Mouse (Mus musculus) kidney, embryonic 15.5 days (tissue): Measurements from ENCODE around the gene Nupl2. TPM values are rescaled to one million over a fixed set of nuclear protein-coding genes. Genes with fewer than 3 reads are reported as not detected.
A peak's percentile ranks its signal among the peaks of the same experiment; 100 is the strongest.

Experiments used
- ATAC-seq: fragments of 200-750 bp; cut with Nextera tagmentation; replicated peaks from 2 replicates; pipeline ENCODE4 v1.8.0; 2017; ENCODE audit warnings: moderate TSS enrichment; ENCODE audit not compliant: low FRiP score
- H3K27ac ChIP-seq: fragments of 300-500 bp; sonication (generic); 2 replicates; pipeline ENCODE4 v1.5.1; 2015; ENCODE audit warnings: mild to moderate bottlenecking, inconsistent platforms
- H3K27me3 ChIP-seq: fragments of 300-500 bp; sonication (generic); 2 replicates; pipeline ENCODE4 v1.6.1; 2015; ENCODE audit warnings: inconsistent platforms
- H3K36me3 ChIP-seq: fragments of 300-500 bp; sonication (generic); 2 replicates; pipeline ENCODE4 v1.6.1; 2015; ENCODE audit warnings: inconsistent platforms
- H3K4me1 ChIP-seq: fragments of 300-500 bp; sonication (generic); 2 replicates; pipeline ENCODE4 v1.6.1; 2015; ENCODE audit warnings: inconsistent platforms
- H3K4me2 ChIP-seq: fragments of 300-500 bp; sonication (generic); 2 replicates; pipeline ENCODE4 v1.6.1; 2015; ENCODE audit warnings: moderate library complexity, mild to moderate bottlenecking, inconsistent platforms
- H3K4me3 ChIP-seq: fragments of 300-500 bp; sonication (generic); replicated peaks from 2 replicates; pipeline ENCODE4 v1.5.1; 2015; ENCODE audit warnings: mild to moderate bottlenecking, inconsistent platforms
- H3K9ac ChIP-seq: fragments of 300-500 bp; sonication (generic); 2 replicates; pipeline ENCODE4 v1.6.1; 2015; ENCODE audit warnings: mild to moderate bottlenecking, inconsistent platforms
- H3K9me3 ChIP-seq: fragments of 300-500 bp; sonication (generic); replicated peaks from 2 replicates; pipeline ENCODE4 v1.6.1; 2016; ENCODE audit warnings: inconsistent platforms
- WGBS: fragments of 180-500 bp; shearing (Covaris S2); methylation state at CpG from one replicate; pipeline ENCODE4 v1.1.7; 2015; ENCODE audit warnings: mixed read lengths; 5-methylcytosine and 5-hydroxymethylcytosine counted together
- polyA plus RNA-seq: library from polyadenylated mRNA; unstranded; fragments of >200 nt; fragmentation: Nextera tagmentation; extraction: Ambion mirVana; gene quantifications from 2 replicates; pipeline ENCODE4 v1.2.1, GENCODE M21; 2015

Gene Nupl2
- 15.4 and 16.6 TPM in 2 replicates for polyA plus RNA-seq

- WGBS = 0% methylated on average over 52 of the region's 52 CpGs
- Histone ChIP-seq H3K4me3 (peak within 1 kb of the TSS; percentile 98), H3K4me2 (peak within 1 kb of the TSS; percentile 72), H3K9me3 (no peaks in the 10 kb centered on the region), H3K27me3 (no peaks in the 10 kb centered on the region), H3K36me3 (peaks cover 20% of the 10 kb centered on the region), H3K9ac (peak within 1 kb of the TSS; percentile 92), H3K4me1 (peaks cover 10% of the 10 kb centered on the region), H3K27ac (peak within 1 kb of the TSS; percentile 75)
- peak; percentile 99 for ATAC-seq
Measured at GRCm38 (mm10) chr5:24164789-24165445, at the start of gene Nupl2. Nupl2 (plus strand) TSS chr5:24164963.

DNA sequence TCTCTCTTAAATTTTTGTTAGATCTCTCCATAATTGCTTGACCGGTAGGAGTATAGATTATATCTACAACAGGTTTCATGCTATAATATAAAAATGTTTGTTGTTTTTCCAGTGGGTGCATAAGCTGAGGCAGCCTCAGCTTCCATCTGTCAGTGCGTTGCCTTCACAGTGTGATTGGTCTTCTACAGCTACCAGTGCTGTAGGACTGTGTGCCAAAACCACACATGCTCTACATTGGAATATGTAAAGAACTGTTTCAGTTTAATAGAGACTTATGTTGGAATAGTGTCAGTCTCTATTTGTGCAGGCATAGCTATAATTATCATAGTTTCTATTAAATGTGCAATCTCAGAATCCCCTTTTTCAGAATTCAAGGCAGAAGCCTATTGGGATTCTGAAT is 42.5 kb upstream of the Nupl2 start:
- no peak for ATAC-seq
- Histone ChIP-seq H3K27ac (no peak overlapping the region), H3K9me3 (no peaks in the 10 kb centered on the region), H3K36me3 (peaks cover 5% of the 10 kb centered on the region), H3K4me1 (no peaks in the 10 kb centered on the region), H3K4me2 (no peak overlapping the region), H3K4me3 (no peak overlapping the region), H3K27me3 (no peaks in the 10 kb centered on the region), H3K9ac (no peak overlapping the region)
- 98% methylated on average over 2 of the region's 2 CpGs for WGBS

DNA sequence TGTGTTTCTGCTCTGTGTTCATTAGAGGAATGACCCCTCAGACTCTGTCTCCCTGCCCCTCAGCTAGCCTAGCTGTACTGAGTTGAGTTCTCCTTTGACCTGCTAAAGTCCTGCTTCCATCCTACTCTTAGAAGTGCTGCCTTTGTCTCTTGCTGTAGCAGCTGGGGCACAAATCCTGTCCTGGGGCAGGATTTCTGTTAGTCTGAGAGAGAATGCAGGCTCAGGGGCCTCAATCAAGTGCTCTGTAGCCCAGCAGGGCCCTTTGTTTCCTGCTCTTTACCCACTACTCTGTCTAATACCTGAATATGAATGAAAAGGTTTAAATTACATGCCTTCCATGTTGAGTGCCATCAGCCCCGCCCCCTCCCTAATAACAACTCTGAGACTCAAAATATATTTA is 40.6 kb upstream of the Nupl2 start:
- Histone ChIP-seq H3K27me3 (no peaks in the 10 kb centered on the region), H3K27ac (no peak overlapping the region), H3K4me3 (no peak overlapping the region), H3K9ac (no peak overlapping the region), H3K36me3 (no peaks in the 10 kb centered on the region), H3K9me3 (no peaks in the 10 kb centered on the region), H3K4me2 (no peak overlapping the region), H3K4me1 (no peaks in the 10 kb centered on the region)
- ATAC-seq = no peak
- 100% methylated on average over 1 of the region's 1 CpGs for WGBS

DNA sequence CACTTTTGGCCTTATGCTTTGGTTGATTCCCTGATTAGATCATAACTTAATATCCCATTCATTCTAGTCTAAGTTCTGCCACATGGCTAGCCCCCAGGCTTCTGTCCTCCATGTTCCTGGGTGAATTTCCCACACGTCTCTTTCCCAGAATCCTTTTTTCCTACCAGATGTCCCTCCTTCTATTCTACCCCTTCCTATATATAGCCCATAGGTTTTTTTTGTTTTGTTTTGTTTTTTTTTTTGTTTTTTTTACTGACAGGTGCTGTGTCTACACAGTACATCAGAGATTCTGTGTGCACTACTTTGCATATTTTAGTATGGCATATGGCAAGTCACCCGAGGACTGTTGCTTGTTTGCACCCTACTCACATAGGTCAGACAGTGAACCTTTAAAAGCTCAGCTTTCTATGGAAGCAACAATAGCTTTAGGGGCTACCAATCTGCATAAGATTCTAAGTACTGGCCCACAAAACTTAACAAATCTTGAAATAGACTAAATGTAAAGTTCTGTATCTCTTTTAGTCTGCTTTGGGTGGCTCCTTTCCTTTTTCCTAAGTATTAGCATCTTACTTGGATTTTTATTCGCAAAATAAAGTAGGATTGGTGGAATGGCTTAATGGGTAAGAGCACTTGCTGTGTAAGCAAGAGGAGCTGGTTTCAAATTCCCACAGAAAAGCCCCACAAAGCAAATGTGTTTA is 40.0 kb upstream of the Nupl2 start:
- H3K27ac ChIP-seq = no peak overlapping the region
- no peaks in the 10 kb centered on the region for H3K9me3 ChIP-seq
- 79% methylated on average over 3 of the region's 3 CpGs for WGBS
- H3K4me1 ChIP-seq = no peaks in the 10 kb centered on the region
- no peaks in the 10 kb centered on the region for H3K27me3 ChIP-seq
- H3K4me3 ChIP-seq = no peak overlapping the region
- H3K4me2 ChIP-seq = no peak overlapping the region
- no peak overlapping the region for H3K9ac ChIP-seq
- ATAC-seq = no peak
- no peaks in the 10 kb centered on the region for H3K36me3 ChIP-seq

- Histone ChIP-seq H3K27me3 (no peaks in the 10 kb centered on the region), H3K9ac (no peak overlapping the region), H3K36me3 (no peaks in the 10 kb centered on the region), H3K4me3 (no peak overlapping the region), H3K4me1 (no peaks in the 10 kb centered on the region), H3K27ac (no peak overlapping the region), H3K4me2 (no peak overlapping the region), H3K9me3 (no peaks in the 10 kb centered on the region)
- WGBS = 84% methylated on average over 1 of the region's 1 CpGs
- no peak for ATAC-seq
Measured at GRCm38 (mm10) chr5:24125910-24126636, 38.7 kb upstream of the Nupl2 start.

GRCm38 (mm10) chr5:24126967-24127366 is 37.8 kb upstream of the Nupl2 start:
- Histone ChIP-seq H3K9ac (no peak overlapping the region), H3K4me2 (no peak overlapping the region), H3K4me3 (no peak overlapping the region), H3K27me3 (no peaks in the 10 kb centered on the region), H3K9me3 (no peaks in the 10 kb centered on the region), H3K27ac (no peak overlapping the region), H3K4me1 (no peaks in the 10 kb centered on the region), H3K36me3 (no peaks in the 10 kb centered on the region)
- ATAC-seq = no peak
- 84% methylated on average over 4 of the region's 4 CpGs for WGBS

GRCm38 (mm10) chr5:24146964-24147363 is 17.8 kb upstream of the Nupl2 start:
- peaks cover 62% of the 10 kb centered on the region for H3K36me3 ChIP-seq
- WGBS = 93% methylated on average over 5 of the region's 5 CpGs

GRCm38 (mm10) chr5:24152199-24152598 is 12.6 kb upstream of the Nupl2 start:
- H3K9ac ChIP-seq = no peak overlapping the region
- H3K27me3 ChIP-seq = no peaks in the 10 kb centered on the region
- no peak overlapping the region for H3K27ac ChIP-seq
- no peaks in the 10 kb centered on the region for H3K4me1 ChIP-seq
- H3K36me3 ChIP-seq = peaks cover 44% of the 10 kb centered on the region
- H3K9me3 ChIP-seq = no peaks in the 10 kb centered on the region
- H3K4me3 ChIP-seq = no peak overlapping the region
- no peak for ATAC-seq
- H3K4me2 ChIP-seq = no peak overlapping the region

More at GRCm38 (mm10) chr5:24146964-24147363, 17.8 kb upstream of the Nupl2 start:
- no peak overlapping the region for H3K4me3 ChIP-seq
- H3K27ac ChIP-seq = no peak overlapping the region
- no peak overlapping the region for H3K9ac ChIP-seq
- no peaks in the 10 kb centered on the region for H3K4me1 ChIP-seq
- no peak overlapping the region for H3K4me2 ChIP-seq
- no peaks in the 10 kb centered on the region for H3K27me3 ChIP-seq
- no peak for ATAC-seq
- no peaks in the 10 kb centered on the region for H3K9me3 ChIP-seq

DNA sequence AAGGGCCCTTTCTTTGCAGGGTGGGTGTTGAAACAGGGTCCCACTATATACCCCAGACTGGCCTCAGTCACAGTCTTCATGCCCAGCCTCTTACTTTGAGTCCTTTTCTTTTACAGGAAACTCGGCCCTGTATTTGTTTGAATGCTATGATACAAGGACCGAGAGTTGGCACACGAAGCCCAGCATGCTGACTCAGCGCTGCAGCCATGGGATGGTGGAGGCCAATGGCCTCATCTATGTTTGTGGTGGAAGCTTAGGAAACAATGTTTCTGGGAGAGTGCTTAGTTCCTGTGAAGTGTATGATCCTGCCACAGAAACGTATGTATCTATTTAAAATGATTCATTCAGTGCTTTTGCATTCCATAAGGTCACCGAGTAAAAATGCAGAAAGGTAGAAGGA is 8.0 kb upstream of the Nupl2 start:
- WGBS = 91% methylated on average over 6 of the region's 6 CpGs
- H3K27ac ChIP-seq = no peak overlapping the region

DNA sequence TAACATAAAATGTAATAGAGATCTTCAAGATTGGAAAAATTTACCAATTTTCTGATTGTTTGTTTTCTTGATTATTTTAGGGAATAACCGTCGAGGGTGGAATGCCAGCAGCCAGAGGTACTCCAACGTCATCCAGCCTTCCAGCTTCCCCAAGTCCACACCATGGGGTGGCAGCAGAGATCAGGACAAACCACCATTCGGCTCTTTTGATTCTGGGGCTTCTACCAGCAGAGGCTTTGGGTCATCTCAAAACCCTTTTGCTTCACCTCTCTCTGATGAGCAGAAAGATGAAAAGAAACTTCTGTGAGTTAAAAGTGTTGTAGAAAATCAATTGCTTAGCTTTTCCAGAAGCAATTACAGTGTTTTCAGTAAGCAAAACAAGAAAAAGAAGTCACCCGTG is 2.5 kb downstream of the Nupl2 start:
- Histone ChIP-seq H3K4me3 (no peak overlapping the region), H3K9ac (no peak overlapping the region), H3K36me3 (peaks cover 36% of the 10 kb centered on the region), H3K4me1 (peaks cover 10% of the 10 kb centered on the region), H3K4me2 (no peak overlapping the region), H3K27me3 (no peaks in the 10 kb centered on the region), H3K27ac (no peak overlapping the region), H3K9me3 (no peaks in the 10 kb centered on the region)
- ATAC-seq = no peak
- WGBS = 60% methylated on average over 5 of the region's 5 CpGs

More for the DNA sequence above, 8.0 kb upstream of the Nupl2 start:
- Histone ChIP-seq H3K4me1 (no peaks in the 10 kb centered on the region), H3K4me2 (no peak overlapping the region), H3K9ac (no peak overlapping the region), H3K27me3 (no peaks in the 10 kb centered on the region), H3K4me3 (no peak overlapping the region), H3K9me3 (no peaks in the 10 kb centered on the region), H3K36me3 (peaks cover 47% of the 10 kb centered on the region)
- no peak for ATAC-seq

DNA sequence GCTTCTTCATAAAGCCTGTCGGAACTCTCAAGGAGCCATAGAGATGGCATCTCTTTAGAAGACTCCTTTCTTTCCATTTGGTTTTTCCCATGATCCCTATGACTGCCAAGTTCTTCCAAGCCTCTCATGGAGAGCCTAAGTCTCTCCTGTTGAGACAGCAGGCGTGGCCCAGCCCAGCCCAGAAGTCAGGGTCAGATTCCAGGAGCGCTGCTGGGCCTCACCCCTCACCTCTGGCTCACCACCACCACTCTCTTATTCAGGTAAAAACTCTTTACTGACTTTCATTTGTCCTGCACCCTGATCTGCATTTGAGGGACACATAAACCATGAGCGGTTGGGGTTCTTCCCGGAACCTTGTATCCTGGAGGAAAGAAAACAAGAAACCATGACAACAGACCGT is 5.1 kb downstream of the Nupl2 start:
- WGBS = 93% methylated on average over 6 of the region's 6 CpGs
- Histone ChIP-seq H3K9me3 (no peaks in the 10 kb centered on the region), H3K27ac (no peak overlapping the region), H3K4me1 (peaks cover 10% of the 10 kb centered on the region), H3K27me3 (no peaks in the 10 kb centered on the region), H3K36me3 (peaks cover 50% of the 10 kb centered on the region), H3K4me3 (no peak overlapping the region), H3K9ac (no peak overlapping the region), H3K4me2 (no peak overlapping the region)
- ATAC-seq = no peak

GRCm38 (mm10) chr5:24172092-24172491 is 7.3 kb downstream of the Nupl2 start:
- Histone ChIP-seq H3K4me2 (no peak overlapping the region), H3K9ac (no peak overlapping the region), H3K27ac (no peak overlapping the region), H3K36me3 (peaks cover 56% of the 10 kb centered on the region), H3K4me3 (no peak overlapping the region), H3K4me1 (no peaks in the 10 kb centered on the region), H3K9me3 (no peaks in the 10 kb centered on the region), H3K27me3 (no peaks in the 10 kb centered on the region)
- ATAC-seq = no peak
